Mouse (Mus musculus) heart, postnatal 0 days (tissue): ENCODE data around the gene Zfp39. TPM values are rescaled to one million over a fixed set of nuclear protein-coding genes. Genes with fewer than 3 reads are reported as not detected.

Source experiments
- ATAC-seq: fragments of 200-750 bp; cut with Nextera tagmentation; 2 replicates; pipeline ENCODE4 v1.8.0; 2017; ENCODE audit warnings: low read depth, moderate number of reproducible peaks, moderate library complexity; ENCODE audit not compliant: insufficient read depth
- DNase-seq: peaks from one replicate; pipeline ENCODE4 v3.0.0-alpha.2; 2016; ENCODE audit warnings: low spot score
- H3K27ac ChIP-seq: fragments of 300-500 bp; sonication (generic); 2 replicates; pipeline ENCODE4 v1.5.1; 2014; ENCODE audit warnings: low read depth, mild to moderate bottlenecking
- H3K27me3 ChIP-seq: fragments of 300-500 bp; sonication (generic); 2 replicates; pipeline ENCODE4 v1.6.1; 2014; ENCODE audit warnings: low read length, mixed read lengths; ENCODE audit not compliant: control insufficient read depth, insufficient read depth
- H3K36me3 ChIP-seq: fragments of 300-500 bp; sonication (generic); replicated peaks from 2 replicates; pipeline ENCODE4 v1.6.1; 2014; ENCODE audit warnings: low read length, mixed read lengths; ENCODE audit not compliant: control insufficient read depth, insufficient read depth
- H3K4me1 ChIP-seq: fragments of 300-500 bp; sonication (generic); 2 replicates; pipeline ENCODE4 v1.6.1; 2014; ENCODE audit warnings: antibody characterized with exemption; ENCODE audit not compliant: control insufficient read depth, insufficient read depth
- H3K4me2 ChIP-seq: fragments of 300-500 bp; sonication (generic); 2 replicates; pipeline ENCODE4 v1.6.1; 2014; ENCODE audit warnings: low read depth, mild to moderate bottlenecking, low read length, moderate library complexity
- H3K4me3 ChIP-seq: fragments of 300-500 bp; sonication (generic); 2 replicates; pipeline ENCODE4 v1.5.1; 2014; ENCODE audit warnings: low read depth, low read length
- H3K9ac ChIP-seq: fragments of 300-500 bp; sonication (generic); replicated peaks from 2 replicates; pipeline ENCODE4 v1.6.1; 2014; ENCODE audit warnings: low read depth, low read length, mixed read lengths
- H3K9me3 ChIP-seq: fragments of 300-500 bp; sonication (generic); replicated peaks from 2 replicates; pipeline ENCODE4 v1.6.1; 2016; ENCODE audit warnings: low read length; ENCODE audit not compliant: control insufficient read depth
- CTCF ChIP-seq: IDR thresholded peaks from 2 replicates; pipeline ENCODE4 v1.5.1; 2016; ENCODE audit warnings: antibody characterized with exemption, control low read depth, low read depth
- EP300 ChIP-seq: IDR thresholded peaks from 2 replicates; pipeline ENCODE4 v1.6.1; 2016; ENCODE audit warnings: antibody characterized with exemption, low read depth
- WGBS: fragments of 180-500 bp; shearing (Covaris S2); extraction: QIAGEN DNeasy Blood & Tissue Kit; methylation state at CpG from one replicate; pipeline ENCODE4 v1.1.7; 2014; 5-methylcytosine and 5-hydroxymethylcytosine counted together
- polyA plus RNA-seq: library from polyadenylated mRNA; unstranded; fragments of >200 nt; fragmentation: Nextera tagmentation; extraction: Ambion mirVana; gene quantifications from 2 replicates; pipeline ENCODE4 v1.2.1, GENCODE M21; 2015
- total RNA-seq: library from RNA; depleted of rRNA; stranded (reverse); fragments of >200 nt; gene quantifications from 2 replicates; pipeline ENCODE4 v1.2.3, GENCODE M21; 2014; ENCODE audit warnings: low replicate concordance

Zfp39 gene
- total and polyA plus RNA-seq, 2 experiments from 2014 or later = 2.2 to 6.6 TPM

DNA sequence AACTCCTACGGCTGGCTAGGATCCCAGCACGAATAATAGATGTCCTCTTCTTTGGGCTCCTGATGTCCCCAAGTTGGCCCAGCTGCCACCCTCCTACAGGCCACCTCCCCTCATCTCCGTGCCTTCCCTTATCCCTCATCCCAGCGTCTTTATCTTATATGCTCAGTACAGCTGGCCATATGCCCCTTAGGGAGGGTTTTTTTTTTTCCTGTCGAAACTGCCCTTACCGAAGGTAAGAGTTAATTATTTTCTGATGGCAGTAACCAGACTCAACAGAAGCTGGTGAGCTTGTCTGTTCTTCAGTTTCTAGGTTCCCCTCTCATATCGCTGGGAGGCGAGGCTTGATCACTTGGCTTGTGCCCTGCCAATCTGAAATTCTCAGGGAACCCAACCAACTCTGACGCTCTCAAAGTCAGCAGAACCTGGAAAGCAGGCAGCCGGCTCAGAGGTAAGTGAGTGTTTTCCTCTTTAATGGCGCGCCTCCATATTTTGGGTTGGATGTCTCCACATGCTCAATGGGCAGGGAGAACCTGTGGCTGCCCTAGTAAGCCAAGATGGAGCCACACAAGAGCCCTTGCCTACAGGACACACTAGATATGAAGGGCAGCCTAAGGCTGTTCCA lies 13.8 kb upstream of the Zfp39 start, which contains the start of gene Btnl10:
Gene Btnl10 (plus strand): TSS at position 164 of the 622 bp plus-strand sequence.
- no peaks in the 10 kb centered on the region for H3K27me3 ChIP-seq
- TF ChIP-seq CTCF (no peak), EP300 (no peak)
- H3K27ac ChIP-seq = no peak within 1 kb of the TSS
- H3K9me3 ChIP-seq = no peaks in the 10 kb centered on the region
- 82% methylated on average over 12 of the region's 12 CpGs for WGBS
- H3K4me1 ChIP-seq = no peaks in the 10 kb centered on the region
- H3K4me2 ChIP-seq = no peak within 1 kb of the TSS
- H3K4me3 ChIP-seq = no peak within 1 kb of the TSS
- H3K9ac ChIP-seq = no peak within 1 kb of the TSS
- ATAC-seq (no peak), DNase-seq (no peak)
- H3K36me3 ChIP-seq = no peaks in the 10 kb centered on the region

DNA sequence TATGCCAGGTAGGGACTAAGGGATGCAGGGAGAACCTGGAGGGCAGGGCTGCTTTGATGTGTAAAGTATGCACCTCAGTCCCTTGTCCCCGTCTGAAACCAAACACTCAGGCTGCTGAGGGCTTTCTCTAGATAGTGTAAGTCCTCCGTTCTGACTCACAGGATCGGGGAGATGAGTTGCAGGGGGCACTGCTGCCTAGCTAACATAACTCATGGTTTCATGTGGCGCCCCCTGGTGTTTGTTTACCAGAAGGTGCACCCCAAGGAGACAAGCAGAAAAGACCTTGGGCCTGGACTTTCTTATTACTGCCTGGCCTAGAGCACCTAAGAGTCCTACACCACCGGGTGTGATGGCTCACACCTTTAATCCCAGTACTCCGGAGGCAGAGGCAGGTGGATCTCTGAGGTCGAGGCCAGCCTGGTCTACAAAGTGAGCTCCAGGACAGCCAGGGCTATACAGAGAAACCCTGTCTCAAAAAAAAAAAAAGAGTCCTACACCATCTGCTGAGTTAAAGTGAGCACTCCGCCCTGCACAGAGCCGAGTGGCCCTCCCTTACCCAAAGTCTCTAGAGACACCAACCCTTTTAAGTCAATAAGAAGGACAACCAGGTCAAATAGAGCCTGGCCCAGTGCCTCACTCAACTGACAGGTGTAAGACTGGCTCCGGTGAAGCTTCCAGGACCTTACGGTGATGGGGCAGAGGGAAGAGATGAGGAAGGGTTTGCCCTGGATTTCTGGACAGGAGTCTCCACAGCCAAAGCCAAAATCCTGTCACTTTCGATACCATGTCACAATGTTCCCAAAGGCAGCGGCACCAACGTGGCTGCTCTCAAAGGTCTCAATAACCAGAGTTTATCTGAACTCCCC lies 13.1 kb upstream of the Zfp39 start:
- H3K9ac ChIP-seq = no peak overlapping the region
- DNase-seq = no peak
- ATAC-seq = no peak
- no peaks in the 10 kb centered on the region for H3K4me1 ChIP-seq
- no peaks in the 10 kb centered on the region for H3K36me3 ChIP-seq
- WGBS = 49% methylated on average over 14 of the region's 14 CpGs
- H3K27me3 ChIP-seq = no peaks in the 10 kb centered on the region
- H3K4me3 ChIP-seq = no peak overlapping the region
- no peaks in the 10 kb centered on the region for H3K9me3 ChIP-seq
- H3K4me2 ChIP-seq = no peak overlapping the region
- H3K27ac ChIP-seq = no peak overlapping the region
- TF ChIP-seq CTCF (peak; percentile 44), EP300 (no peak)

DNA sequence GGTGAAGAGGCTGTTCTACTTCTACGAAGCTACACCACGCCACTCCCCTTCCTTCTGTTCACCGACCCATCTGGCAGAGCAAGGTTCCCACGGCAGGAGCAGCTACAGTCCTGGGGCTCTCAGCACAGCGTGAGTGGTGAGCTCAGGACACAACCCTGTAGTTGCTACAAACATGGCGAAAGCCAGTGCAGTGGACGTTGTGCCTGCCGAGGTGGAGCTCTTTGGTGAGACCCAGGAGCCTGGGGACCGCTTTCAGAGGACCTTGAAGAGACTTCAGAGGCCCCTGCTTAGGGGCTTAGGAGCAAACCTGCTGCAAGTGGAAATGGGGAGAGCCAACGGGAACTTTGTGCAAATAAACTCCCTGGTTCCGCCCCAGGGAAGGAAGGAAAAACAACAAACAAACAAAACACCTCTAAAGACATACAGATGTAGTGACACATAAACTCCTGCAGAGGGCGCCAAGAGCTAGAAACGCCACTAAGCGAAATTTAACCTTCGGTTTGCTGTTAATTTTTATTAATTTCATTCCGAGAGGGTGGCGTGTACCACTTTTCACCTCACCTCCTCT lies 10.5 kb upstream of the Zfp39 start:
- DNase-seq (peak; percentile 67), ATAC-seq (peak; percentile 47; the same call in 1 of the 2 replicates)
- H3K4me1 ChIP-seq = no peaks in the 10 kb centered on the region
- H3K9ac ChIP-seq = peak overlapping the region; percentile 68
- 7% methylated on average over 17 of the region's 17 CpGs for WGBS
- H3K27me3 ChIP-seq = no peaks in the 10 kb centered on the region
- TF ChIP-seq CTCF (peak; percentile 69), EP300 (no peak)
- H3K9me3 ChIP-seq = no peaks in the 10 kb centered on the region
- no peaks in the 10 kb centered on the region for H3K36me3 ChIP-seq
- H3K27ac ChIP-seq = peak overlapping the region; percentile 57
- H3K4me2 ChIP-seq = peak overlapping the region; percentile 90
- H3K4me3 ChIP-seq = peak overlapping the region; percentile 46

DNA sequence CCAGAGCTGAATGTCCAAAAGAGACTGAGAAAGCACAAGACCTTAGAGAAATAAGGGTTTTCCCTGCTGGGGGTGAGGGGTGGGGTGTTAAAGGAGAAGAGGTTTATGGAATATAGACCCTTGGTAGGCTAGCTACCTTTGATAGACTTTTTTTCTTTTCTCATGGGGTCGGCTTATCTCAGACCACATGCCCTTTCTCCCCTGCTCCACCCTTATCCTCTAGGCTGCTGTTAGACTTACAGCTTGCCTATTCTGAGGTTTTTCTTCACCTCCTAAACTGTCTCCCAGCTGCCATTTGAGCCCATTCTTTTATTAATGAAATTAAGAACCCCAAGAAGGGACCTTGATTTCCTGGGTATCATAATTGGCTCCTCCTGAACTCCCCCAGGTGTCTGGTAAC lies 9.8 kb upstream of the Zfp39 start:
- Histone ChIP-seq H3K27ac (no peak overlapping the region), H3K9ac (0 out of 2 replicates have a peak overlapping the region, but pooled peaks have one; percentile 68), H3K36me3 (no peaks in the 10 kb centered on the region), H3K4me3 (no peak overlapping the region), H3K4me2 (peak overlapping the region; percentile 90; the same call in 1 of the 2 replicates), H3K4me1 (no peaks in the 10 kb centered on the region), H3K27me3 (no peaks in the 10 kb centered on the region), H3K9me3 (no peaks in the 10 kb centered on the region)
- DNase-seq (no peak), ATAC-seq (no peak)
- WGBS = 67% methylated on average over 1 of the region's 1 CpGs
- TF ChIP-seq EP300 (no peak), CTCF (no peak)

DNA sequence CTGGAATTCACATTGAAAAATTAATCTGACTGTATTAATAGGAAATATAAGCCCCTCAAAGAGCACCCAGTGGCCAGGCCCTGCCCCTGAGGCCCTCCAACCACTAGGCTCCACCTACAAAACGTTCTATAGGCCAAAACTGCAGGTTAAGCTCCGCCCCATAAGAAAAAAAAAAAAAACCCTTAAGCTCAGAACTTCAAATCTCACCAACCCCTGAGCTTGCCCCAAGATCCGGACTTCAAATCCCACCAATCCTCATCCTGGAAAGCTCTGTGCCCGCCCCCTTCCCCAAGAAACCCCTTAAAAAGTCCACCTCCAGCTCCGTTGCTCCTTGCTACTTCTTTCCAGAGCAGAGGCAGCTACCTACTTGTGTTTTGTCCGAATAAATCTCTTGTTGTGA lies 813 bp upstream of the Zfp39 start:
- no peak for ATAC-seq
- no peak for TF ChIP-seq CTCF
- no peak for TF ChIP-seq EP300
- no peaks in the 10 kb centered on the region for H3K27me3 ChIP-seq
- 50% methylated on average over 6 of the region's 6 CpGs for WGBS
- no peaks in the 10 kb centered on the region for H3K9me3 ChIP-seq
- H3K4me2 ChIP-seq = peak overlapping the region; percentile 81; the same call in 1 of the 2 replicates
- peaks cover 5% of the 10 kb centered on the region; the same call in 1 of the 2 replicates for H3K4me1 ChIP-seq
- DNase-seq = no peak
- no peak overlapping the region for H3K9ac ChIP-seq
- H3K27ac ChIP-seq = no peak overlapping the region
- peaks cover 21% of the 10 kb centered on the region for H3K36me3 ChIP-seq
- no peak overlapping the region for H3K4me3 ChIP-seq
